Comparison of ENCODE assay signal across 14 mouse cellular contexts in genomic region chr6:129407324-129407723, GRCm38 (mm10). TPM values are rescaled to one million over a fixed set of nuclear protein-coding genes. Genes with fewer than 3 reads are reported as not detected.
DNase-seq lines count a peak whose midpoint lies in the region; ATAC-seq and TF ChIP-seq lines count a peak whose summit lies in the region.
"Had no signal": no experiment of that assay in that cellular context is flagged by ENCODE, and none has a peak within 500 bp of the region (broad histone marks: within the 10 kb centered on the region; RNA-seq: fewer than 3 reads in every experiment).

No protein-coding gene starts in this region.

- H3K4me1 ChIP-seq in liver, adult 2 months (ENCODE audit: control insufficient read depth, insufficient read depth, low read length) = no peaks in the 10 kb centered on the region; the same call in 1 of the 2 replicates
- H3K4me1 ChIP-seq in liver, embryonic 12.5 days = no peaks in the 10 kb centered on the region
- no peaks in the 10 kb centered on the region for H3K4me1 ChIP-seq in heart, embryonic 15.5 days (replicated peaks)
- H3K4me1 ChIP-seq in midbrain, embryonic 11.5 days (ENCODE audit: control insufficient read depth, insufficient read depth, low read length) = no peaks in the 10 kb centered on the region
- H3K4me1 ChIP-seq: embryonic facial prominence, embryonic 12.5 days had no signal

- no peaks in the 10 kb centered on the region; the same call in 1 of the 2 replicates for H3K36me3 ChIP-seq in liver, adult 2 months (ENCODE audit: control insufficient read depth, insufficient read depth, low read length)
- no peaks in the 10 kb centered on the region for H3K36me3 ChIP-seq in liver, embryonic 12.5 days
- no peaks in the 10 kb centered on the region for H3K36me3 ChIP-seq in heart, embryonic 15.5 days
- H3K36me3 ChIP-seq in midbrain, embryonic 11.5 days (ENCODE audit: control insufficient read depth, insufficient read depth, low read length) = no peaks in the 10 kb centered on the region
- H3K36me3 ChIP-seq: embryonic facial prominence, embryonic 12.5 days had no signal

- no peak for TF ChIP-seq CTCF in liver, adult 2 months (IDR thresholded peaks at IDR 0.05; ENCODE audit: low read depth, low read length)

- intact Hi-C loops in gastrocnemius, postnatal 14 days (cut with DNase I; ENCODE audit: low total_unique reads) = no loop called here

- H3K79me2 ChIP-seq in liver, adult 2 months (ENCODE audit: control insufficient read depth, insufficient read depth, low read length) = no peaks in the 10 kb centered on the region

- no peak overlapping the region for H3K4me3 ChIP-seq in liver, adult 2 months (ENCODE audit: insufficient read depth, low read depth, low read length)
- no peak overlapping the region for H3K4me3 ChIP-seq in liver, embryonic 12.5 days
- no peak overlapping the region for H3K4me3 ChIP-seq in heart, embryonic 15.5 days
- no peak overlapping the region for H3K4me3 ChIP-seq in midbrain, embryonic 11.5 days (ENCODE audit: low read depth, low read length)
- H3K4me3 ChIP-seq: embryonic facial prominence, embryonic 12.5 days had no signal

- H3K27me3 ChIP-seq in liver, adult 2 months (ENCODE audit: control insufficient read depth, insufficient read depth, low read length) = no peaks in the 10 kb centered on the region
- no peaks in the 10 kb centered on the region for H3K27me3 ChIP-seq in liver, embryonic 12.5 days (replicated peaks)
- no peaks in the 10 kb centered on the region for H3K27me3 ChIP-seq in heart, embryonic 15.5 days
- H3K27me3 ChIP-seq in midbrain, embryonic 11.5 days (ENCODE audit: control insufficient read depth, insufficient read depth, low read length) = no peaks in the 10 kb centered on the region
- H3K27me3 ChIP-seq: embryonic facial prominence, embryonic 12.5 days had no signal

- no peak overlapping the region for H3K4me2 ChIP-seq in liver, embryonic 12.5 days
- H3K4me2 ChIP-seq in heart, embryonic 15.5 days = no peak overlapping the region
- H3K4me2 ChIP-seq in midbrain, embryonic 11.5 days = no peak overlapping the region
- H3K4me2 ChIP-seq: embryonic facial prominence, embryonic 12.5 days had no signal

- DNase-seq in gastrocnemius, adult 18-20 months (ENCODE audit: low spot score) = peak; percentile 28
- no peak for DNase-seq in gastrocnemius, postnatal 14 days
- DNase-seq in liver, adult 2 months (ENCODE audit: extremely low read depth, low read depth, low spot score) = peak; percentile 51
- no peak for DNase-seq in cerebellum, adult 11 months
- no peak for DNase-seq in midbrain, embryonic 11.5 days (ENCODE audit: low spot score, missing footprints)

- no peak for ATAC-seq in liver, embryonic 12.5 days
- ATAC-seq in heart, embryonic 15.5 days (replicated peaks; ENCODE audit: insufficient number of reproducible peaks, insufficient read depth, low FRiP score, low read depth) = no peak; the same call in 1 of the 2 replicates
- peak; percentile 89 for ATAC-seq in monocyte, adult 5-6 weeks (replicated peaks; ENCODE audit: insufficient number of reproducible peaks, low FRiP score, low TSS enrichment, poor library complexity, severe bottlenecking)
- no peak for ATAC-seq in midbrain, embryonic 11.5 days (ENCODE audit: low FRiP score)
- ATAC-seq: midbrain, embryonic 16.5 days had no signal

- no peak overlapping the region for H3K9ac ChIP-seq in liver, adult 2 months (ENCODE audit: low read depth, low read length)
- H3K9ac ChIP-seq in liver, embryonic 12.5 days = no peak overlapping the region
- no peak overlapping the region for H3K9ac ChIP-seq in heart, embryonic 15.5 days
- no peak overlapping the region for H3K9ac ChIP-seq in midbrain, embryonic 11.5 days (ENCODE audit: low read length)
- H3K9ac ChIP-seq: embryonic facial prominence, embryonic 12.5 days had no signal

- no peaks in the 10 kb centered on the region for H3K9me3 ChIP-seq in liver, embryonic 12.5 days (replicated peaks)
- no peaks in the 10 kb centered on the region for H3K9me3 ChIP-seq in heart, embryonic 15.5 days (replicated peaks)
- no peaks in the 10 kb centered on the region for H3K9me3 ChIP-seq in midbrain, embryonic 11.5 days (ENCODE audit: control insufficient read depth, low read length)
- H3K9me3 ChIP-seq: embryonic facial prominence, embryonic 12.5 days had no signal

- TF ChIP-seq POLR2A in liver, adult 2 months (IDR thresholded peaks at IDR 0.05; ENCODE audit: extremely low read depth, insufficient read depth, low read length) = no peak

- WGBS in liver, adult 2 months = 66% methylated on average over 2 of the region's 2 CpGs
- 8% methylated on average over 2 of the region's 2 CpGs for WGBS in liver, embryonic 12.5 days (ENCODE audit: insufficient replicate concordance)
- 36% methylated on average over 2 of the region's 2 CpGs for WGBS in heart, embryonic 15.5 days
- 63% methylated on average over 2 of the region's 2 CpGs for WGBS in midbrain, embryonic 11.5 days

- H3K27ac ChIP-seq in liver, adult 2 months (replicated peaks; ENCODE audit: insufficient read depth, low read depth, low read length) = 0 out of 2 replicates have a peak overlapping the region, but pooled peaks have one; percentile 29
- no peak overlapping the region for H3K27ac ChIP-seq in liver, embryonic 12.5 days
- H3K27ac ChIP-seq in heart, embryonic 15.5 days = peak overlapping the region; percentile 37
- H3K27ac ChIP-seq in midbrain, embryonic 11.5 days (ENCODE audit: low read depth, low read length) = no peak overlapping the region
- H3K27ac ChIP-seq: embryonic facial prominence, embryonic 12.5 days; stomach, postnatal 0 days had no signal

RNA-seq across cellular contexts. Expression of gene Clec9a, which starts 1.3 kb away (rescaled TPM):
- not detected for total RNA-seq in gastrocnemius, adult 18-20 months (2021)
- total RNA-seq in gastrocnemius, postnatal 14 days (2021) = not detected
- total RNA-seq in liver, adult 2 months (2014; rRNA removed) = 2.8 and 2.9 TPM in 2 replicates
- 0.44 and 0.86 TPM in 2 replicates for polyA plus RNA-seq in liver, adult 2 months (2012; rRNA removed)
- 0.29 and 0.39 TPM in 2 replicates for polyA plus RNA-seq in liver, embryonic 12.5 days (2016; fragmentation: Nextera tagmentation; extraction: Ambion mirVana)
- polyA plus RNA-seq in heart, embryonic 15.5 days (2015; fragmentation: Nextera tagmentation; extraction: Ambion mirVana) = 0.28 and 0.35 TPM in 2 replicates
- 2.2 to 5.2 TPM (median 3.1 TPM) in 3 replicates for total RNA-seq in monocyte, adult 5-6 weeks (2017)
- 0.23 and 0.26 TPM in 2 replicates for polyA plus RNA-seq in midbrain, embryonic 11.5 days (2014; fragmentation: Nextera tagmentation; extraction: Ambion mirVana)
- polyA plus RNA-seq: frontal cortex, adult 2 months had no signal

RNA-seq across cellular contexts. Expression of gene Clec1b, which starts 10.2 kb away (rescaled TPM):
- not detected for total RNA-seq in gastrocnemius, adult 18-20 months (2021)
- total RNA-seq in gastrocnemius, postnatal 14 days (2021) = under 1 TPM in 1 of 2 experiments, not detected in 1; 0.35 TPM
- total RNA-seq in liver, adult 2 months (2014; rRNA removed) = 23.2 and 24.2 TPM in 2 replicates
- 1.7 and 3.7 TPM in 2 replicates for polyA plus RNA-seq in liver, adult 2 months (2012; rRNA removed)
- polyA plus RNA-seq in liver, embryonic 12.5 days (2016; fragmentation: Nextera tagmentation; extraction: Ambion mirVana) = 31.9 and 32.7 TPM in 2 replicates
- polyA plus RNA-seq in heart, embryonic 15.5 days (2015; fragmentation: Nextera tagmentation; extraction: Ambion mirVana) = 4.7 and 5.1 TPM in 2 replicates
- 4.3 to 125 TPM (median 16.0 TPM) in 3 replicates for total RNA-seq in monocyte, adult 5-6 weeks (2017)
- polyA plus RNA-seq in midbrain, embryonic 11.5 days (2014; fragmentation: Nextera tagmentation; extraction: Ambion mirVana) = 10.5 and 11.3 TPM in 2 replicates
- polyA plus RNA-seq: frontal cortex, adult 2 months had no signal

RNA-seq across cellular contexts. Expression of gene Clec12b, which starts 21.6 kb away (rescaled TPM):
- total RNA-seq in gastrocnemius, adult 18-20 months (2021) = not detected
- total RNA-seq in gastrocnemius, postnatal 14 days (2021) = not detected
- not detected in 2 replicates for total RNA-seq in liver, adult 2 months (2014; rRNA removed)
- polyA plus RNA-seq in liver, adult 2 months (2012; rRNA removed) = not detected in 2 replicates
- polyA plus RNA-seq in liver, embryonic 12.5 days (2016; fragmentation: Nextera tagmentation; extraction: Ambion mirVana) = not detected in 2 replicates
- 0.09 TPM in 1 of 2 replicates, not detected in the other for polyA plus RNA-seq in heart, embryonic 15.5 days (2015; fragmentation: Nextera tagmentation; extraction: Ambion mirVana)
- not detected in 3 replicates for total RNA-seq in monocyte, adult 5-6 weeks (2017)
- not detected in 2 replicates for polyA plus RNA-seq in midbrain, embryonic 11.5 days (2014; fragmentation: Nextera tagmentation; extraction: Ambion mirVana)
- polyA plus RNA-seq: embryonic facial prominence, embryonic 12.5 days; large intestine, adult 2 months; limb, embryonic 11.5 days; stomach, postnatal 0 days had no signal

RNA-seq across cellular contexts. Expression of gene Clec1a, which starts 44.5 kb away (rescaled TPM):
- 1 to 10 TPM; 1.6 to 1.8 TPM for total RNA-seq in gastrocnemius, adult 18-20 months (2021)
- 1 to 10 TPM; 3.5 to 4.5 TPM for total RNA-seq in gastrocnemius, postnatal 14 days (2021)
- total RNA-seq in liver, adult 2 months (2014; rRNA removed) = 3.2 and 3.5 TPM in 2 replicates
- polyA plus RNA-seq in liver, adult 2 months (2012; rRNA removed) = 0.20 and 0.34 TPM in 2 replicates
- polyA plus RNA-seq in liver, embryonic 12.5 days (2016; fragmentation: Nextera tagmentation; extraction: Ambion mirVana) = 0.24 and 0.38 TPM in 2 replicates
- 5.7 and 6.3 TPM in 2 replicates for polyA plus RNA-seq in heart, embryonic 15.5 days (2015; fragmentation: Nextera tagmentation; extraction: Ambion mirVana)
- 1.1 to 2.3 TPM in 2 of 3 replicates, not detected in the other for total RNA-seq in monocyte, adult 5-6 weeks (2017)
- 1.2 and 1.3 TPM in 2 replicates for polyA plus RNA-seq in midbrain, embryonic 11.5 days (2014; fragmentation: Nextera tagmentation; extraction: Ambion mirVana)

Comparison
In these comparisons a context has a peak if more than half of its experiments do, and no peak if none do; other contexts are left out.
1. DNase-seq: peak in gastrocnemius, adult 18-20 months (single experiment) and liver, adult 2 months (single experiment); none in gastrocnemius, postnatal 14 days (single experiment), cerebellum, adult 11 months (single experiment) and midbrain, embryonic 11.5 days (single experiment).
2. H3K27ac ChIP-seq: peak in liver, adult 2 months (single experiment) and heart, embryonic 15.5 days (single experiment); none in liver, embryonic 12.5 days (single experiment) and midbrain, embryonic 11.5 days (single experiment).